Mouse (Mus musculus) c-Kit-positive CD71-positive TER-119-negative erythroid progenitor cells, embryonic 14.5 days (primary cell): ENCODE measurements at regions not wholly inside any gene's neighbourhood (a gene's known extent, or its start where the extent isn't known, plus 50 kb on each side); places are given as distances from the start of the nearest gene placed in this dataset.
"Not testable (repeated sequence)": the region's sequence is repeated elsewhere in the genome, so short reads cannot be mapped to it uniquely, and the experiment has no call there.

Experiments
- DNase-seq: peaks from one replicate; pipeline ENCODE4 v3.0.0-alpha.2; 2013; ENCODE audit warnings: low read depth

GRCm38 (mm10) chr15:93094202-93095135, 180.5 kb downstream of the Gxylt1 start:
- no peak for DNase-seq

- no peak for DNase-seq
Measured at GRCm38 (mm10) chr15:93091396-93091795, 183.6 kb downstream of the Gxylt1 start.

GRCm38 (mm10) chr15:93089347-93089746, 185.6 kb downstream of the Gxylt1 start:
- peak; percentile 40 for DNase-seq

DNA sequence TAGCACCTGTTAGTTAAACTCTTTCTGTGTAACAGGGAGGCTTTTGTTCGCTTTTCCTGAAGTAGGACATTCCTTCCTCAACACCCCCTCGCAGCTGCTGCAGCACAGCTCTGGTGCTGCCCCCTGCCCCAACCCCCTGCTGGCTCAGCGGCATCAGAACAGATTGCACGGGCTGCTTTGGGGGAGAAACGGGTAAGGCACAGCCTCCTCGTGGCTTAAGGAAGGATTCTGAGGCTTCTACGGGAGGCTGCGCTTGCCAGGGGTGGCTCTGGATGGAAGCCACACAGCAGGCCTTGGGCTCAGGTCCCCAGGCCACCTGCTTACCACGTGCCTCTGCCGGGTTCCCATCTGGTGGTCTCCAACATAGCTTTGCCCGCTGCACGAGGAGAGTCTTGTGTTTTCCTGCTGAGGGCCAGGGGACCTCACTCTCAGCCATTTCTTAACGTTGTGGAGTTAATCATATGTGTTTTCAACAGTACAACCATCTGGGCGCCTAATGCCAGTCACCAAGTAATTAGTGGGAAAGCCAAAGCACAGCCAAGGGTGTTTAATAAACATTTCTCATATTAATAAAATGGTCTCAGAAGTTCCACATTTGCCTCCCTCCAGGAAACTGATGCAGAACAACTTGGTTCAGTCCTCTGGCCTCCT, 189.9 kb downstream of the Gxylt1 start:
- DNase-seq, result no peak

DNA sequence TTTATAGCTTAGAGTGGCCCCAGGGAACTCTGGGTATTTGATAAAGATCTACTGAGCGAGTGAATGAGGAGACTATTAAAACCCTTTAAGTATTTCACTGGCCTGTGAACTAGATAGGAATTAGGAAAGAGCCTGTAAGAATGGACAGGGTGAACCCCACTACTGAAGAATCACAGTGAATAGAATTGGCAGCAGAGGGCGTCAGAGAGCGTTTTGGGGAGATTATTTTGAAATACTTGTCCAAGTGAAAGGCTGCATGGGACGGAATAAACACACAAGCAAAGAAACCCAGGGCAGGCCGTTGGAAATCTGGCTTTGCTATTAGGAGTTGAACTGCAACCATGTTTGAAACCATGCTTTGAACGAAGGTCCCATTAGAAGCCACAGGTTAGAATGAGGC, 200.9 kb downstream of the Gxylt1 start:
- DNase-seq, result no peak

DNA sequence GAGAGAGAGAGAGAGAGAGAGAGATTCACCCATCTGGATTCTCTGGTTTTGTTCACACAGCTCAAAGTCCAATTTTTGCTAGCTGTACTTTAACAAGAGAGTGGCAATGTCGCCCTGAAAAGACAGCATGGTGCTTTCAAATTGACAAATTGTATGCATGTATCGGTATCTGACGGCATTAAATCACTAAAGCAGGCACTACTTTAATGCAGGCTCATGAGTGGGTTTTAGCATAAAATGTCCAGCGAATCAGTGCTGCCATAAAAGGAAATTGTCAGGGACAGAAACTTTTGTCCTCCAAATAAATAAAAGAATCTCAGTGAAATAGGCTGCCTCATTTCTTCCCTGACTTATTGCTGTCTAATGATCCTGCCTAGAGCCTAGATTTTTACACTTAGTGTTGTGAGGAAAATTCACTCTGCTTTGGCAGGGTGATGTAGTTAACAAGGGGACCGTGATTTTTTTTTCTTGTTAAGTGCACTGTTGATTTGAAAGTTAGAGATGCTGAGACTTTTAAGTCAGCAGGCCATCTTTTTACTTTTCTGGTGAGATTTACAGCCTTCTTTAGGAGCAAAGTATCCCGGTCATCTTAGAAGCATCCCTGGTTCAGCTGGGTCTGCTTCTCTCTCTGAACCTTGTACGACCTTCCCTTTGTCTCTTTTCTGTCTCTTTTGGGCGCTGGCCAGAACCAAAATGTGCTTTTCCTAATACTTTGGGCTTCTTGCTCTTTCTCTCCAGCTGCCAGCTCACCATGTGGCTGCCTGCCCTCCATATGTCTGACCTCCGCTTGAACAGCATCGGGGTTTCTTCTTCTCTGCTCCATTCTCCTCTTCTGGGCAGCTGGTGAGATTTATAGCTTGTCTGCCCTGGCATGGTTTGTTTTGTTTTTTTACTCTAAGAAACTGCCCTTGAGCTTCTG, 212.5 kb downstream of the Gxylt1 start:
- no peak for DNase-seq

DNA sequence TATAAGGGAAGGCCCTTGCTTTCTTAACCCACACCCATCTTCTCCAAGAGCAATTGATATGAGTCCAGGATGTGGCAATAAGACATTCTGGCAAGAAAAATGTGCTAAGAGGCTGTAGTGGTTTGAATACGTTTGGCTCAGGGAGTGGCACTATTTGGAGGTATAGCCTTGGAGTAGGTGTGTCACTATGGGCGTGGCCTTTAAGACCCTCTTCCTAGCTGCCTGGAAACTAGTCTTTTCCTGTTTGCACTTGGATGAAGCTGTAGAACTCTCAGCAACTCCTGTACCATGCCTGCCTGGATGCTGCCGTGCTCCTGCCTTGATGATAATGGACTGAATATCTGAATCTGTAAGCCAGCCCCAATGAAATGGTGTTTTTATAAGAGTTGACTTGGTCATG, 221.5 kb downstream of the Gxylt1 start:
- no peak for DNase-seq

- no peak for DNase-seq
Measured at GRCm38 (mm10) chr15:93027185-93027584, 247.8 kb downstream of the Gxylt1 start.

DNA sequence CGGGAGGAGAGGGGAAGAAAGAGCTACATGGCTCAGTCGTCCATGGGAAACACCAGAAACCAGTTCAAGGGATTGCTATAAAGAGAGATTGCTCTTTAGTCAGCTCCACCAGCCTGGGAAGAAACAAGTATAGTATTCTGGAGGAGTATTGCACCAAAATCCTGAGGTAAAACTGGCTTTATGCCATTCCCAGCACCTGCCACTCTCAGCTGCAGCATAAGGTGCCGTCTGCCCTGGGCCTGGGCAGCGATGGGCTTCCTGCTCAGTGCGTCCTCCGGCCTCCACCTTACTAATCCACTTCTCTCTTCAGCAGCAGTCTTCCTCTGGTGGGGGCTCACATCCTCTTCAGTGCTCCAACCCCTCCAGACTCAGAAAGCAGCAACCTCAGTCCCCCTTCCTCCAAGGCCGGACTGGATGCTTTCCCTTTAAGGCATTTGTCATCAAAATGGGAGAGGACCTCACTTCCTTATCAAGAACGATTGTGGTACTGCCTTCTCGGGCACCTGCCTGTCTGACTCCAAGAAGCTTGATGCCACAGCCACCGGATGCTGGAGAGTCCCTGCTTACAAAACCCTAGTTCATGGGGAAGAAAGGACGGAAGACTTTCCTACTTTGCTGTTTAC, 248.4 kb downstream of the Gxylt1 start:
- DNase-seq, result no peak

- DNase-seq, result no peak
Measured at GRCm38 (mm10) chr15:93025791-93026190, 249.2 kb downstream of the Gxylt1 start.

DNA sequence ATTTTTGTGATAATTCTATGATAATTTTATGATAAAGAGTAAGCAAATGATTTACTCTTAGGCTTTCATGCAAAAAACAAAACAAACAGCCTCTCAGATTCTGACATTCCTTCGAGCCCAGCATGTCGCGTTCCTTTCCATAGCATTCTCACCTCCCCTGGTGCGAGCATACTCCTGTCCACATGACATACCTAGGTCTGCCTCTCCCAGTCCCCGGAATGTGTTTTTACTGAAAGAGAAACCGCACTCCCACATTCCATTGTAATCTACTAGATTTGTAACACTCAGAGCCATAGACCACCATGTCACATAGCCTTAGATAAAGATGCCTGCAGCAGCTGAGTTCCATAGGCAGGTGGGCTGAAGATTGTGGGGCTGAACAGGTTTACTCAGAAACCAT, 250.8 kb downstream of the Gxylt1 start:
- DNase-seq, result no peak

DNA sequence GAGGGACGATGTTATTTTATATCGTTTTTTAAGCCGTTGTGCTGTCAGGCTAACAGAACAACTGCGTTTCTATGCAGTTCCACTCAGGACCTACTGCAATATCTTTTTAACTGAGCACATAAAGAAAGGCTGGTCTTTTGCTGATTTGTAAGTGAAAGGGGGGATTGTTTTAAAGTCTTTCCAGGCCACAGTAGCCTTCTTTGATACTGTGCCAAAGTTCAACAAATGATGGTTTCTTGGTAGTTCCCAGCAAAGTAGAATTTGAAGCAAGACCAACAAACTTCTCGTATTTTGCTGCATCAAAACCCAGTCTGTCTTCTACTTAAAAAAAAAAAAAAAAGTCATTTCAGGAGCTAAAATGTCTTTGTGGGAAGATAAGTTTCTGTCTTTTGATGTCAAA, 263.8 kb downstream of the Gxylt1 start:
- no peak for DNase-seq

GRCm38 (mm10) chr15:93010629-93011028, 264.4 kb downstream of the Gxylt1 start:
- DNase-seq, result no peak

DNA sequence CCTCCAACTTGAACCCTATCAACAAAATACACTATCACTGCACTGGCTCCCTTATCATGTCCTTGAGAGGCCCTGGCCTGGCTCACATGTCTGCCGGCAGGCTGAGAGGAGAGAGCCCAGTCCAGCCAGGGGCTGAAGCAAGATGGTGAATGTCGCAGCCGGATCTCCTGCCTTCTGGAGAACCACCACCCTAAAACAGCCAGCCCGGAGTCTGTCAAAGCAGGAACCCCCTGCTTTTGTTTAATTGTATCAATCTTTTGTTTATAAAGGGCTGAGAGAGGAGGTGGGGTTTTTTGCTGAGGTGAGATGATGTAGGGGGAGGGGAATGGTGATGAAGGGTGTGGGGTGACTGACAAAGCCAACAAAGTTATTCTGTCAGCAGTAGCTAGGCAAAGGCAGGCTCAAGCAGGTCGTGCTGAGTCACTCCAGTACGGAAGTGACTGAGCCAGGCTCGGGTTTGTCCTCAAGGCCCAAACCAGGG, 269.2 kb downstream of the Gxylt1 start:
- DNase-seq, result no peak

- DNase-seq, result not testable (repeated sequence)
Measured at GRCm38 (mm10) chr15:93005186-93005585, 269.8 kb downstream of the Gxylt1 start.

GRCm38 (mm10) chr15:93004551-93004950, 270.4 kb downstream of the Gxylt1 start:
- peak; percentile 47 for DNase-seq

DNA sequence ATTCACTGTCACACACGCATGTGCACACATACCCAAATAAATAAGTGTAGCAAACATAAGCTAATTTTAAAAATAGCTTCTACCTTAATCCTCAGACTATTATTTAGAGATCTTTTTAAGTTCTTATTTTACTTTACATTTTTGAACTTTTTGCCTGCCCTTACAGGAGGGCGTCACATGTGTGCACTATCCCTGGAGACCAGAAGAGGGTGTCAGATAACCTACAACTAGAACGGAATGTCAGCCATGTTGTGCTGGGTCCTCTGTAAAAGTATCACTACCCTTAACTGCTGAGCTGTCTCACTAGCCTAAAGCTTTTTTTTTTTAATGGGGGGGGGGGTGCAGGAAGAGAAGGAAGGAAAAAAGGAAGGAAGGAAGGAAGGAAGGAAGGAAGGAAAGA, 271.7 kb downstream of the Gxylt1 start:
- DNase-seq, result no peak

- no peak for DNase-seq
Measured at GRCm38 (mm10) chr15:93002002-93002904, 272.7 kb downstream of the Gxylt1 start.

GRCm38 (mm10) chr15:93001346-93002001, 273.5 kb downstream of the Gxylt1 start:
- no peak for DNase-seq

- no peak for DNase-seq
Measured at GRCm38 (mm10) chr15:93000121-93000520, 274.9 kb downstream of the Gxylt1 start.
